Comparison of ENCODE assay signal across 8 mouse cellular contexts in genomic region chr17:73301258-73302050, GRCm38 (mm10).
DNase-seq lines count a peak whose midpoint lies in the region; ATAC-seq lines count a peak whose summit lies in the region.

No protein-coding gene starts in this region.

- no peaks in the 10 kb centered on the region for H3K27me3 ChIP-seq in kidney, embryonic 14.5 days (ENCODE audit: control insufficient read depth, insufficient read depth, low read length)
- H3K27me3 ChIP-seq in intestine, embryonic 14.5 days (replicated peaks; ENCODE audit: control insufficient read depth, insufficient read depth, low read length): peaks cover 29% of the 10 kb centered on the region
- H3K27me3 ChIP-seq in midbrain, embryonic 11.5 days (ENCODE audit: control insufficient read depth, insufficient read depth, low read length): no peaks in the 10 kb centered on the region

- peak; percentile 64 for DNase-seq in kidney, adult 18-20 months
- DNase-seq in cerebellum, postnatal 10 days: peak; percentile 86 to 92
- peak; percentile 77 for DNase-seq in gastrocnemius, adult 18-20 months (ENCODE audit: low spot score)
- peak; percentile 82 for DNase-seq in intestine, embryonic 14.5 days (ENCODE audit: low spot score)
- DNase-seq in left cerebral cortex, postnatal 25 days (ENCODE audit: low spot score in 2 of 2): peak; percentile 83 to 84
- DNase-seq in midbrain, embryonic 11.5 days (ENCODE audit: low spot score, missing footprints): peak; percentile 97
- peak; percentile 52 for DNase-seq in spleen, adult 12 weeks (ENCODE audit: low spot score)

- no peak overlapping the region for H3K9ac ChIP-seq in kidney, embryonic 14.5 days (ENCODE audit: low read depth, low read length)
- H3K9ac ChIP-seq in intestine, embryonic 14.5 days (ENCODE audit: low read length): no peak overlapping the region
- no peak overlapping the region for H3K9ac ChIP-seq in midbrain, embryonic 11.5 days (ENCODE audit: low read length)

- no peaks in the 10 kb centered on the region for H3K9me3 ChIP-seq in kidney, embryonic 14.5 days (ENCODE audit: control insufficient read depth, low read length)
- H3K9me3 ChIP-seq in intestine, embryonic 14.5 days (ENCODE audit: control insufficient read depth, low read length): no peaks in the 10 kb centered on the region
- no peaks in the 10 kb centered on the region for H3K9me3 ChIP-seq in midbrain, embryonic 11.5 days (ENCODE audit: control insufficient read depth, low read length)

- H3K4me3 ChIP-seq in kidney, embryonic 14.5 days (ENCODE audit: low read length): no peak overlapping the region
- no peak overlapping the region for H3K4me3 ChIP-seq in intestine, embryonic 14.5 days (ENCODE audit: low read depth, low read length)
- no peak overlapping the region for H3K4me3 ChIP-seq in midbrain, embryonic 11.5 days (ENCODE audit: low read depth, low read length)

- 0 out of 2 replicates have a peak, but pooled peaks cover 3% of the 10 kb centered on the region for H3K4me1 ChIP-seq in kidney, embryonic 14.5 days (ENCODE audit: control insufficient read depth, insufficient read depth, low read length)
- no peaks in the 10 kb centered on the region for H3K4me1 ChIP-seq in intestine, embryonic 14.5 days (replicated peaks; ENCODE audit: control insufficient read depth, insufficient read depth, low read length)
- peaks cover under 1% of the 10 kb centered on the region; the same call in 1 of the 2 replicates for H3K4me1 ChIP-seq in midbrain, embryonic 11.5 days (ENCODE audit: control insufficient read depth, insufficient read depth, low read length)

- intact Hi-C loops in left cerebral cortex, postnatal 25 days (cut with DNase I): loop anchor here (1.0 to 5.0 kb wide), 3 partner anchors 409 to 581 kb away; partner anchors contain the start of genes Ehd3 and Galnt14

- H3K36me3 ChIP-seq in kidney, embryonic 14.5 days (ENCODE audit: control insufficient read depth, insufficient read depth, low read length): no peaks in the 10 kb centered on the region
- H3K36me3 ChIP-seq in intestine, embryonic 14.5 days (ENCODE audit: control insufficient read depth, insufficient read depth, low read length): no peaks in the 10 kb centered on the region
- H3K36me3 ChIP-seq in midbrain, embryonic 11.5 days (ENCODE audit: control insufficient read depth, insufficient read depth, low read length): no peaks in the 10 kb centered on the region

- no peak for ATAC-seq in kidney, embryonic 14.5 days (ENCODE audit: low FRiP score, low TSS enrichment)
- ATAC-seq in intestine, embryonic 14.5 days (replicated peaks; ENCODE audit: low FRiP score, low TSS enrichment, low read depth): 0 out of 2 replicates have a peak, but pooled peaks have one; percentile 12
- peak; percentile 43 for ATAC-seq in midbrain, embryonic 11.5 days (ENCODE audit: low FRiP score)

- H3K27ac ChIP-seq in kidney, embryonic 14.5 days (ENCODE audit: low read depth, low read length): no peak overlapping the region
- no peak overlapping the region for H3K27ac ChIP-seq in intestine, embryonic 14.5 days (ENCODE audit: low read depth)
- no peak overlapping the region for H3K27ac ChIP-seq in midbrain, embryonic 11.5 days (ENCODE audit: low read depth, low read length)

- no peak overlapping the region for H3K4me2 ChIP-seq in kidney, embryonic 14.5 days (replicated peaks; ENCODE audit: low read depth, low read length)
- no peak overlapping the region for H3K4me2 ChIP-seq in intestine, embryonic 14.5 days (ENCODE audit: low read length)
- H3K4me2 ChIP-seq in midbrain, embryonic 11.5 days: no peak overlapping the region

- 39% methylated on average over 15 of the region's 15 CpGs for WGBS in kidney, embryonic 14.5 days
- 38% methylated on average over 15 of the region's 15 CpGs for WGBS in intestine, embryonic 14.5 days
- WGBS in midbrain, embryonic 11.5 days: 46% methylated on average over 15 of the region's 15 CpGs
